Mouse (Mus musculus): ENCODE results near the gene Stox2. TPM values are rescaled to one million over a fixed set of nuclear protein-coding genes. Genes with fewer than 3 reads are reported as not detected.
A peak's percentile ranks its signal among the peaks of the same experiment; 100 is the strongest.

Gene Stox2
- total RNA-seq, 1 experiment from 2014 or later: 13.2 TPM

GRCm38 (mm10) chr8:47289641-47290040, 156.5 kb downstream of the Stox2 start:
- no peak for DNase-seq

- peak; percentile 85 for DNase-seq
Observed at GRCm38 (mm10) chr8:47288866-47289541, 157.2 kb downstream of the Stox2 start.

GRCm38 (mm10) chr8:47288131-47288865, 157.9 kb downstream of the Stox2 start:
- peak; percentile 52 for DNase-seq

- peak; percentile 49 for DNase-seq
Observed at GRCm38 (mm10) chr8:47287641-47288130, 158.5 kb downstream of the Stox2 start.

- no peak for DNase-seq
Observed at GRCm38 (mm10) chr8:47287201-47287621, 159.0 kb downstream of the Stox2 start.

GRCm38 (mm10) chr8:47286081-47286700, 160.0 kb downstream of the Stox2 start:
- DNase-seq: no peak

- no peak for DNase-seq
Observed at GRCm38 (mm10) chr8:47285435-47285834, 160.7 kb downstream of the Stox2 start.

GRCm38 (mm10) chr8:47284329-47285326, 161.5 kb downstream of the Stox2 start:
- DNase-seq: no peak

- no peak for DNase-seq
Observed at GRCm38 (mm10) chr8:47279898-47280297, 166.3 kb downstream of the Stox2 start.

- DNase-seq: no peak
Observed at GRCm38 (mm10) chr8:47278211-47278610, 168.0 kb downstream of the Stox2 start.

- DNase-seq: no peak
Observed at GRCm38 (mm10) chr8:47268931-47269330, 177.2 kb downstream of the Stox2 start.

- DNase-seq: no peak
Observed at GRCm38 (mm10) chr8:47268062-47268822, 177.9 kb downstream of the Stox2 start.

GRCm38 (mm10) chr8:47263070-47263843, 182.9 kb downstream of the Stox2 start:
- DNase-seq: no peak

GRCm38 (mm10) chr8:47260751-47261474, 185.2 kb downstream of the Stox2 start:
- DNase-seq: no peak

GRCm38 (mm10) chr8:47250832-47251231, 195.3 kb downstream of the Stox2 start:
- no peak for DNase-seq

GRCm38 (mm10) chr8:47245116-47245515, 201.0 kb downstream of the Stox2 start:
- no peak for DNase-seq

GRCm38 (mm10) chr8:47244202-47244601, 202.0 kb downstream of the Stox2 start:
- DNase-seq: no peak

- DNase-seq: no peak
Observed at GRCm38 (mm10) chr8:47243631-47244030, 202.5 kb downstream of the Stox2 start.

- DNase-seq: no peak
Observed at GRCm38 (mm10) chr8:47243016-47243630, 203.0 kb downstream of the Stox2 start.

All from adrenal gland, postnatal 25 days (tissue).